Mouse (Mus musculus): Measurements from ENCODE around the gene Man2a1.
"Not testable (repeated sequence)": the region's sequence is repeated elsewhere in the genome, so short reads cannot be mapped to it uniquely, and the experiment has no call there.

Man2a1 gene

GRCm38 (mm10) chr17:64716318-64716717, 115.8 kb downstream of the Man2a1 start:
- DNase-seq, result peak; percentile 15

GRCm38 (mm10) chr17:64719760-64720159, 119.2 kb downstream of the Man2a1 start:
- DNase-seq, result no peak

- no peak for DNase-seq
Observed at GRCm38 (mm10) chr17:64721112-64721511, 120.6 kb downstream of the Man2a1 start.

- no peak for DNase-seq
Observed at GRCm38 (mm10) chr17:64723162-64723561, 122.6 kb downstream of the Man2a1 start.

- no peak for DNase-seq
Observed at GRCm38 (mm10) chr17:64725214-64725613, 124.7 kb downstream of the Man2a1 start.

GRCm38 (mm10) chr17:64726032-64726431, 125.5 kb downstream of the Man2a1 start:
- DNase-seq, result no peak

- DNase-seq, result no peak
Observed at GRCm38 (mm10) chr17:64735492-64735891, 135.0 kb downstream of the Man2a1 start.

- DNase-seq, result no peak
Observed at GRCm38 (mm10) chr17:64737918-64738317, 137.4 kb downstream of the Man2a1 start.

- DNase-seq, result no peak
Observed at GRCm38 (mm10) chr17:64739129-64739528, 138.6 kb downstream of the Man2a1 start.

GRCm38 (mm10) chr17:64742715-64743605, 142.4 kb downstream of the Man2a1 start:
- DNase-seq, result no peak

- DNase-seq, result no peak
Observed at GRCm38 (mm10) chr17:64743606-64744300, 143.2 kb downstream of the Man2a1 start.

GRCm38 (mm10) chr17:64746637-64747225, 146.2 kb downstream of the Man2a1 start:
- no peak for DNase-seq

GRCm38 (mm10) chr17:64747461-64747860, 146.9 kb downstream of the Man2a1 start:
- no peak for DNase-seq

GRCm38 (mm10) chr17:64748131-64748530, 147.6 kb downstream of the Man2a1 start:
- no peak for DNase-seq

GRCm38 (mm10) chr17:64749146-64749545, 148.6 kb downstream of the Man2a1 start:
- no peak for DNase-seq

- no peak for DNase-seq
Observed at GRCm38 (mm10) chr17:64751249-64751648, 150.7 kb downstream of the Man2a1 start.

GRCm38 (mm10) chr17:64752126-64753019, 151.8 kb downstream of the Man2a1 start:
- peak; percentile 30 for DNase-seq

GRCm38 (mm10) chr17:64753507-64753906, 153.0 kb downstream of the Man2a1 start:
- no peak for DNase-seq

GRCm38 (mm10) chr17:64754142-64754863, 153.8 kb downstream of the Man2a1 start:
- no peak for DNase-seq

- DNase-seq, result no peak
Observed at GRCm38 (mm10) chr17:64755191-64755590, 154.7 kb downstream of the Man2a1 start.

GRCm38 (mm10) chr17:64762651-64763050, 162.1 kb downstream of the Man2a1 start:
- DNase-seq, result not testable (repeated sequence)

- DNase-seq, result no peak
Observed at GRCm38 (mm10) chr17:64763491-64763890, 163.0 kb downstream of the Man2a1 start.

Measured in right cerebral cortex, adult 18-20 months (tissue).